Mouse (Mus musculus): ENCODE data around the gene Gstp2.

DNA sequence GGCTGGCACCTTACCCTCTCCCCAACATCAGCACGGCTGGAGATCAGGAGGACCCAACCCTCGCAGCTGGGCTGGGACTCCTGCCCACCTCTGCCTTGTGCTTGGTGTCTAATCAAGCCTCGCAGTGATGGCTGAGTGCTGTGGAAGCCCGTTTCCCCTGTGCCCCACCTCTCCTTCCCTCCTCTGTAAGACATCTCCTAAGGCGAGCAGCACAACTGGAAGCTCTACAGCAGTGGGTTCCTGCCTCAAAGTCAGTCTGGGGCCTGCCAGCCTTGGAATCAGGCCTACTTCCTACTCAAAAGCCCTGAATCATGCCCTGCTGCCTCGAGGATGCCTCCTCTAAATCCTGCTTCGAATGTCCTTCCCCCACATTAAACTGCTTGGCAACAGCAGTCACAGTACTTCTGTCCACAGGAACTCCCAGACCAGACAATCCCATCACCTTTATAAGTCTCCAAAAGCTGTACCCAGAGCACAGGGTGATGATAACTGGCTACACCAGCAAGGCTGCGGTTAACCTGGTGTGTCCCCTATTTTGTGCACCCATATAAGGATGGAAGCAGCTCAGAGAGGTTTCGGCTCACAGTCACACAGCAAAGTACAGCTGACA is 46.6 kb downstream of the Gstp2 start:
- no peak for TF ChIP-seq CTCF (IDR thresholded peaks at IDR 0.05)
- TF ChIP-seq EP300 (IDR thresholded peaks at IDR 0.05), result no peak
